Mouse (Mus musculus) A20 (cell line): ENCODE results near the gene Atp8b4.
"Not testable (repeated sequence)": the region's sequence is repeated elsewhere in the genome, so short reads cannot be mapped to it uniquely, and the experiment has no call there.

Experiments
- DNase-seq: peaks from one replicate; pipeline ENCODE4 v3.0.0-alpha.2; 2011; ENCODE audit warnings: low read depth, low spot score

Atp8b4 gene

DNA sequence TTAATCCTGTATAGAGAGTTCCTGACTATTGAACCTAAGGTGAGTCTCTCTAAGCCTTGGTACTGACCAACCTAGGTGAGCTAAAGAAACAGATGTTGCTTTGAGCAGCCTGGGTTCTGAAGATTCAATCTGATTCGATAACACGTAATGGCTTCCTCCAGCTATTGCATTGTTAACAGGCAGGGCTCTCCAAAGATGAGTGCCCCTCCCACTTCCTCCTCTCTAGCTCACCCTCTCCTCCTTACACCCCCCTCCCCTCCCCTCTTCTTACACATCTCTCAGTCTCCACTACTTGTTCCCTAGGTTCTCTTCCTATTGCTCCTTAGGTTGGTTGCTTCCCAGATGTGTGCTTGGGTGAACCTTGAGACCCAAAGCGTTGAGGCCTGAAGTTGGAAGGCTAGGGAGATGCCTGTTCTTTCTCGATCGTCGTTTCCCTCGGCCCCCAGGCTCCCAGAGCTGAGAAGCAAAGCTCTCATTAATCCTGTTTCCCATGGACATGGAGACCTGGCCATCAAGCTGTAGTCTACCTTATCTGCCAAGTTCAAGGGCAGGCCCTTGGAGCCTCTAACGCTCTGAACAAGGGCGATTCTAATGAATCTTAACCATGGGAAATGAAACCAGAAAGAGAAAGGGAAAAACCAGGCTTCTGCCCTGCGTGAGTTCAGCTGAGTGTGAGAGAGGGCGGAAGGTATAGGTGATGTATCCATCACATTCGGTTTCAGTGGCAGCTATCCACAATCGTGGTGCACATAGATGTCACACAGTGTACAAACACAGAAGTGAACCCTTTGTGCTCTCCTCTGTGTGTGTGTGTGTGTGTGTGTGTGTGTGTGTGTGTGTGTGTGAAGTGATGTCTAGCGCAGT lies 4.4 kb downstream of the Atp8b4 start:
- DNase-seq, result peak; percentile 34

DNA sequence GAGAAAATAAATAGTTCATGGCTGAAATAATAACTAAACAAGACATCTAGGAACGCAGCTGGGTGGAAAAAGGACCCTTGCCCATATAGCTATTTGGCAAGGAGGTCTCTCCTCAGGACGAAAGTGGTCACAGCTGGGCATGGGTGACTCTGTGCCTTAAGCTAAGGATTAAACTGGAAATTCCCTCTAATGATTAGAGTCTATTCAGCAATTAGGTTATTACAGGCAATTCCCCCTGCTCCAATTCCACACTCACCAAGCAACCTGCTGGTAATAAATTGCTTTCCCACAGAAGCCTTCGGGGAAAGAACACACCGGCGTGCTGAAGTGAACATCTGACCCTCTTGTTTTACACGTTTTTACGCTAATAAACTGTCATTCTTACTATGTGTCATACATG lies 5.2 kb downstream of the Atp8b4 start:
- DNase-seq, result no peak

- no peak for DNase-seq
Measured at GRCm38 (mm10) chr2:126493306-126493705, 7.2 kb downstream of the Atp8b4 start.

DNA sequence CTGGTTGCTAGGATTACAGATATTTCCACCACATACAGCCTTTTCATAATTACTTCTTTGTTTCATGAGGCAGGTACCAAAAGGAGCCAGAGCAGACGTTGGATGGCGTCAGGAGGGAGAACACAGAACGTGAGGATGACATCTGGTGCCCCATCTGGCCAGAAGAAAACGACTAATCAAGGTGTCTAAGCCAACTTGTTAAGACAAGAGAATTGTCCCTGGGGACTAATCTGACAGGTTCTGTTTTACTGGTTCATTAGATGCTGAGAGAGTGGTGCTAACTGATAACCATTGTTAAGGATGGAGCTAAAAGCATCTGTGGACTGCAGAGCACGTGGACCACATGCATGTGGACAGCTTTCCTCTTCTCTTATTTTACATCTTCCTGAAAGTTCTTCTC lies 7.8 kb downstream of the Atp8b4 start:
- no peak for DNase-seq

DNA sequence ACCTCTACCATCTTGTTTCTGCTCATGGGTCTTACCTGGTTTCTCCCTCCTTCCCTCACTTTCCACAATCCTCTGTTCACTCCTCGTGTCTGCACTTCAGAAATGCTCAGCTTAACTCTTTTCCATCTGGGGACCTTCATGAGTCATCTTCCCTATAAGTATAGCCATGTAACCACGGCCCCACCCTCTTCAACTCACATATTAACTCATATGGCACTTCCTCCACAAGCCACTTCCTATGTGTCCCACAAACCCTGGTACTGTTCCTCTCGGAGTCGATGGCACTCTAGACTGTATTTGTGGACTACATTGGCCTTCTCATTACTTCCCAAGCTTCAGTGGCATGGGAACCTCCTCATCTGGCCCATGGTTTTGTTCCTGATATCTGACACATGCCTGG lies 9.0 kb downstream of the Atp8b4 start:
- DNase-seq, result no peak

DNA sequence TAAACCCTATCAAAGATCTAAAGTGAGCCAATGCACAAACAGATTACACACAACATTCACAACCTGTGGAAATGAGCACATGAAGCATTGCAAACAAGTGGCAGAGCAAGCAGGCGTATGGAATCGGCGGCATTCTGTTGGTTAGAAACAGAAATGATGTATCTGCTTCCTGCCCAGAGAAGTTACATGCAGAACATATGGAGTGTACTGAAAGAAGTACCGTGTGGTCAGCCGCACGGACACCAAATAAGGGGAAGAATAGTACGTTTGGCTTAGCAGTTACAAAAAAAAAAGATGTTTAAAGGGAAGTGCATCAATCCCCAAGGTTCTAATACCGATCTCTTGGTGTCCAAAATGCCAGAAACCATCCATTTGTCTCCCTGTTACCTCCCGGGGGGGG lies 9.9 kb downstream of the Atp8b4 start:
- DNase-seq, result no peak

DNA sequence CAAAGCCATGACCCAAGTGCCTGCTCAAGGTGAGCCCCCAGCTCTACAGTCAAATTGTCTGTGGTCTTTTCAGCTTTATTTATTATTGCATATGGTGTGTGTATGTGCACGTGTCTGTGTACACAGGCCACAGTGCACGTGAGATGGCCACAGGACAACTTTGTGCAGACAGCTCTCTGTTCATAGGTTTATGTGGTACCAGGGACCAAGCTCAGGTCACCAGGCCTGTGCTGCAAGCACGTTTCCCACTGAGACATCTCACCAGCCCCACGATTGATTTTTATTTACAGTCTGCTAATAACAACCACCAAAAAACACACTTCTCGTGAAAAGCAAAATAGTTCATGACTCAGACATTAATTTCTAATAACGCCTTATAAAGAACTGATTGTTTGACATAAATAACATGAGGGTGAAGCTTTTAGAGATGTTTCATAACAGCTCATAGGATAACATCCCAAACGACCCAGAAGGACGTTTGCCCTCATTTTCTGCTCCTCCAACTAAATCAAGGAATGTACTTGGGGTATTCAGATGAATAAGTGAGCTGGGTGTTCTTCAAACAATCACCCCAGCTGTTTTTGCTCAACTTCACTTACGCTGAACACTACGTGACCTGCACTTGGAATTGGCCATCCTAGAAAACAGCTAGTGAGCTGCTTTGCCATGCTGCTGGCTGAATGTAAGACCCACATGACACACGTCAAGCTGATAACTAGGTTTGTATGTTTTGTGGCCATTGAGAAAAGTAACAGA lies 15.0 kb downstream of the Atp8b4 start:
- DNase-seq, result no peak

DNA sequence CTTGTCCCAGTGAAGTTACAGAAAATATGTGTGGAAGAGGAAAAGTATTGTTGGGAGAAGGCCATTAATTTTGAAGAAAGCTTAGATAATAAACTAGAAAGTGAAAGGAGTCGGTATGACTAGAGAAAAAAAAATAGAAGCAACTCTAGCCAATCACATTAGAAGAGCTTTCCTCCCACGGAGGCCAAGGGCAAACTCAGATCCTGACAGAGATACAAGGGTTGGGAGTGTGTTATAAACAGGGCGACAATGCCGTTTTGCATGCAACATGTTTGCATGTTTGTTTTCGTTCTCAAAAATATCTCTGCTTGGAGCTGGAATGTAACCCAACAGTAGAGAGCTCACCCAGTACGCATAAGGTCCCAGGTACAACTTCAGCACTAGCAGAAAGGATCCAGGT lies 17.1 kb downstream of the Atp8b4 start:
- DNase-seq, result peak; percentile 15

- DNase-seq, result no peak
Measured at GRCm38 (mm10) chr2:126477556-126477955, 22.9 kb downstream of the Atp8b4 start.

DNA sequence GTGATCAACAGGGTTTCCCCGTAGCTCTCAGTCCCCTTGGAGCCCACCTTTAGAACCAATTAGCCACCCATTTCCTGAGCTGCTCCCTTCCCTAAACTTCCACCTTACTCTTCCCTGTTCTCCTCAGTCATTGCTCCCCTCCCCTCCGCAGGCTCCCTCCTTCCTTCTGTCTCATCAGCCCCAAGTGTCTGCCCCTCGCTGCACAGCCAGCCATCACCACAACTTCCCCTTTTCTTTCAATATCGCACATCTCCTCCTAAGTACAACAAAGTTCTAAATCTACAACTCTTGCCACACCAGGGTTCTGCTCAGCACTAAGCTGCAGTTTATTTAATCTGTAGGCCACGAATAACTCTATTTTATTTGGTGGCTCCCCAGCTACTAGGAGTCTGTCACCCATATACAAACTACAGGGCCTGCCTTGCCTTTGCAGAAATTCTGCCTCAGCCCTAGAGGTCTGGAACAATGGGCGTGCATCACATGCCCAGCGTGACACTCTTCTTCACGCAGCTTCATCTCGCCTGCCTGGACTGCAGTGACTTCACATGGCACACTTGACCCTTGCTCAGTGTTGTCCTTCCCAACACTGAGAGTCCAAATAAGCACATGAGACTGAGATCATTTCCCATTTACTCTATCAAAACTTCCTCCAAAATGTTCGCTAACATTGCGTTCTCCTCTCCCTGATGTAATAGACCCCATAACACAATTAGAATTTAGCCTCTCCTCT lies 24.6 kb downstream of the Atp8b4 start:
- DNase-seq, result peak; percentile 78

- DNase-seq, result no peak
Measured at GRCm38 (mm10) chr2:126474019-126474418, 26.5 kb downstream of the Atp8b4 start.

DNA sequence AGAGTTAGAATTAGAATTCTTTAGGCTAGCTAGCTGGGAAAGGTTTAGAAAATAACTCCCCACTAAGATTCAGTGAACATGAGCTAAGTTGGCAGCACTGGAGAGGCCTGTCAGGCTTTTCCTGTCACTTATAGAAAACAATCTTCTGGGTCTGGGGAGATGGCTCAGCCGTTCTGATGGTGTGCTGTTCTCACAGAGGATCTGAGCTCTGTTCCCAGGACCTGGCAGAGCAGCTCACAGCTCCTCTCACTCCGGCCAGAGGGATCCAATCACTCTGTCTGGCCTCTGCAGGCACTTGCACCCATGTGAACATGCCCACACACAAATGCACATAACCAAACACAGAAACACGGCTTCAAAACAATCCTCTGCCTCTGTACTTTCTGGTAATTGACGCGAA lies 27.6 kb downstream of the Atp8b4 start:
- DNase-seq, result no peak

DNA sequence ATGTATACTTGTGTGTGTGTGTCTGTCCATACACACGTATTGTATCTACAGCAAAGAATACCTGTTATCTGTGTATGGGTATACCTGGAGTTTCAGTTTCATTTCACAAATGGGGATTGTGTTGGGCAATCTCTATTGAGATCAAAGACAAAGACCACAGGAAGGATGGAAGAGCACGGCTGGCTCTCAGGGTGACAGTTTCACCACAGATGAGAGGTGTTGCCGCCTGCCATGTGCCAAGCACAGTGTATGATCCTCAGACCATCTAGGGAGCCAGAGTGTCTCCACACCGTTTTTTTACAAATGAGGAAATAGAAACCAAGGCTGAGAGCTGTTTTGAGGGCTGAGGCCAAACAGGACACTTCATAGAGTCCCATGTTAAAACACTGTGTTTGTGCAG lies 32.7 kb downstream of the Atp8b4 start:
- peak; percentile 16 for DNase-seq

DNA sequence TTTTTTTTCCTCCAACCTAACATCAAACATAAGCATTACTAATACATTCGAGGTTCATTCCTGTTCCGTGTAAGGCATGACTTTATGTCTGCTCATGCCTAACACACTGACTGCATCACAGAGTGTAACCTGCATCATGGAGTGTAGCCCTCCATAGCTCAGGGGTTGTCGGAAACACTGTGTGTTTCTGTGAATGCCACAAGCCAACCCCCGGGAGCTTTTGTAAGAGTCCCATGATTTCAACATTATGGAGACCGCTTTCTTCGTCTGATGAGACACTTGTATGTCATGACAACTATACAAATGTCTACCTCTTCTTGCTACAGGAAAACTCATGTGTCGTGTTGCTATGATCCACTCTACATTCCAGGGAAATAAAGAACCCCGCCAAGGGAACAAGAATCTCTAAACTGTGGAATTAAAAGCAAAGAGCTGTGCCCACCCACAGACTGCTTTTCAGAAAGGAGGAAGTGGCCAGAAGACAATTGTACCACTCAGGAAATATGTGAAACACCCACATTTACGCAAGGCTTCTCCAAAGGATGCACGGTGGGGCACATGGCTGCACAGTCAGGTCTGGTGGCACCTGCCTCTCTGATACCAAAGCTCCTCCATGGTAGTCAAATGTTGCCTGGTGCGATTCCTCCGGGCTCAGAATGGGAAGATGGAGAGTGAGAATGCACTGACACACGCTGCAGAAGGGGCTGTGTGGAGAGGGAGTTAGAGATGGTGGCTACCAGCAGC lies 33.9 kb downstream of the Atp8b4 start:
- DNase-seq, result no peak

GRCm38 (mm10) chr2:126458661-126459060 lies 41.8 kb downstream of the Atp8b4 start:
- no peak for DNase-seq

DNA sequence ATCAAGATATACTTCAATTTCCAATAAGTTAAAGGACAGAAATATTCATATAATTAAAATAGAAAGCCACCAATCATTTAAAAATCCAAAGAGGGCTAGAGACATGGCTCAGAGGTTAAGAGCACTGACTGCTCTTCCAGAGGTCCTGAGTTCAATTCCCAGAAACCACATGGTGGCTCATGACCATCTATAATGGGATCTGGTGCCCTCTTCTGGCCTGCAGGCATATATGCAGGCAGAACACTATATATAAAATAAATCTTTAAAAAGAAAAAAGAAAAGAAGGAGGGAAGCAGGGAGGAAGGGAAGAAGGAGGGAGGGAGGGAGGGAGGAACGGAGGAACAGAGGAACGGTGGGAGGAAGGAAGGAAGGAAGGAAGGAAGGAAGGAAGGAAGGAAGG lies 42.7 kb downstream of the Atp8b4 start:
- DNase-seq, result not testable (repeated sequence)

DNA sequence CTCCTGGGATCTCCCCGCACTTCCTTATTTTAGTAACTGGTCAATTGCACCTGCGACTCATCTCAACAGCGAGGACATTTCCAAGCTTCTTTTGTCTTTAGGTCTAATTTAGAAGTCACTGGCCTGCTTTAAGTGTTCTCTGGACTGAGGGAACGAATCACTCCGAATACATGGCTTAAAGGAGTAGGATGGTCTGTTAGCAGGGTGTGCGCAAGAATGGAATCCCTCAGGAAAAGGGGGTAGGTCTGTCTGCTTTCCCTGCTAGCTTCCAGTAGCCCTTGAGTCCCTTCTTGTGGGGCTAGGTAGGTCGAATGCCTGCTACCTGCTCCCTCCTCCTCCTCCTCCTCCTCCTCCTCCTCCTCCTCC lies 49.6 kb downstream of the Atp8b4 start:
- no peak for DNase-seq

DNA sequence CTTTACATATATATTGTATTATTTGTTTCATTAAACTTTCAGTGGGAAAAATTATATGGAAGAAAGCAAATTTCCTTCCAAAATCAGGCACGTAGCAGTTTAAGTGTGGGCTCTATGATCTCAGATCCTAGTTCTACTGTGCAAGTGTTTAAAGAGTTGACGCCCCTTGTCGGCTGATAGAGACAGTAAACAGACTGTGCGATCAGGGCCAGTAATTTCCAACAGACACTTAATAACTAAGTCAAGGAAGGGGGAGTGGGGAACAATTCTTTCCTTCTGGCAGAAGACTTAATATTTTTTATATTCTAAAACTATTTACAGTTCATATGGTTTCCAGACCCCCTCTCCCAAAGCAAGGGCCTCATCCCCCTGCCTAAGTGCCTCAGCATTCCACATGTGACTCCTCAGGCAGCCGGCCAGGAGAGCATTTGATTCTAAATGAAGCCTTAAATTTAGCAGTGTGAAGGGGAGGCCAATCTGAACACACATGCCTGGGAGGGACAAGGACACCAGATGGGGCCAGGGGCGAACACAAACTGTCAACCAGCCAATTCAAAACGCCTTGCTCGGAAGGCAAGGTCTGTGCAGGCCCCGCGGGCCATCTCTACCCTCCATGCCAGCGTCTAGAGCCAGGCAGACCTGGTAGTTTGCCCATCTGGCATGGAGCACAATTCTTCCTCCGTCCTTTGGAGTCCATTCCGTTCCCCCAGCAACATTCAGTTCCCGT lies 50.1 kb downstream of the Atp8b4 start:
- no peak for DNase-seq

- DNase-seq, result no peak
Measured at GRCm38 (mm10) chr2:126445039-126445438, 55.4 kb downstream of the Atp8b4 start.

DNA sequence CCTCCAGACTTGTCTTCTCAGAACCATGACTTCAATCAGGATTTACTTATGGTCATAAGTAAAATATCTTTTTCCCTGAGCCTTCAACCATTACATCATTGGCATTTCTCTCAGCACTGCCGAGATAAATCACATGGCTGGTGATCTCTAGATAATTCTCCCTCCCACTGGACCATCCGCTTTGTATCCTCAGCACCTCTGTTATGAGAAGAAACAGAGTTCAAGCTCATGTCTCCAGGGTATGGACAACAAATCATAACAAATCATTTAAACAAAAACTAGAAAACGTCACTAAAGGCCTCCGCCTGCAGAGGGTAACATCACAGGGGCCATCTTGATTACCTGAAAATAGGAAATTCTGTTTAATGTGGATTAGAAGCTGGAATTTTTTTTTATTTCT lies 58.9 kb downstream of the Atp8b4 start:
- no peak for DNase-seq

DNA sequence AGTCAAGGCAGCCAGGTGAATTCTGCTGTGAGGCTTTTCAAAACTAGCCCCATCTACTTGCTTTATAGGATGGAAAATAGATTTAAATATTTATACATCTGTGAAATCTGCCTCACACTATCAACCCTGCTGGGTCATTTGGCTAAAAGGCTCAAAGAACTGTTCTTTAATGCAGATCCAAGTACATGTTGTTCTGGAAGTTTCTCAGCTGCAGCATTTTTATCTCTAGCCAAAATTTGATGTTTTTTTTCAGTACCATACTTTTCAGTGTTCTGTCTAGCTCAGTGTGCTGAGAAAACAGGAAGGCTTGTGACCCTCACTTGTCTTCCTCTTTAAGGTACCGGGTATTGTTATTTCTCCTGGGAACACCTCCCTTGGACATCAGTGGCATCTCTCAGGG lies 65.8 kb downstream of the Atp8b4 start:
- no peak for DNase-seq
